Mouse (Mus musculus): ENCODE measurements around the gene Syne1. TPM values are rescaled to one million over a fixed set of nuclear protein-coding genes. Genes with fewer than 3 reads are reported as not detected.

Gene Syne1
- polyA plus RNA-seq, 1 experiment from 2014 or later, result 3.6 TPM

GRCm38 (mm10) chr10:5256686-5257085, 294.6 kb downstream of the Syne1 start:
- Histone ChIP-seq H3K9me3 (ENCODE audit: control insufficient read depth, low read length) (no peaks in the 10 kb centered on the region), H3K9ac (ENCODE audit: low read length) (no peak overlapping the region), H3K4me3 (ENCODE audit: low read depth, low read length) (no peak overlapping the region), H3K27ac (replicated peaks) (no peak overlapping the region), H3K4me2 (replicated peaks; ENCODE audit: low read depth) (no peak overlapping the region), H3K4me1 (replicated peaks; ENCODE audit: control insufficient read depth, insufficient read depth) (no peaks in the 10 kb centered on the region), H3K27me3 (ENCODE audit: control insufficient read depth, insufficient read depth, low read length) (no peaks in the 10 kb centered on the region), H3K36me3 (ENCODE audit: control insufficient read depth, insufficient read depth, low read length) (peaks cover 12% of the 10 kb centered on the region; the same call in 1 of the 2 replicates)
- TF ChIP-seq EP300 (optimal IDR thresholded peaks at IDR 0.05) (no peak), CTCF (IDR thresholded peaks at IDR 0.05; ENCODE audit: low read depth) (no peak)
- no peak for DNase-seq (ENCODE audit: low spot score)
- no peak for ATAC-seq (ENCODE audit: low FRiP score, low TSS enrichment)

GRCm38 (mm10) chr10:5253752-5254151, 297.5 kb downstream of the Syne1 start:
- H3K27me3 ChIP-seq (ENCODE audit: control insufficient read depth, insufficient read depth, low read length), result no peaks in the 10 kb centered on the region
- no peak overlapping the region for H3K9ac ChIP-seq (ENCODE audit: low read length)
- no peak overlapping the region for H3K4me2 ChIP-seq (replicated peaks; ENCODE audit: low read depth)
- H3K36me3 ChIP-seq (ENCODE audit: control insufficient read depth, insufficient read depth, low read length), result peaks cover 7% of the 10 kb centered on the region; the same call in 1 of the 2 replicates
- H3K9me3 ChIP-seq (ENCODE audit: control insufficient read depth, low read length), result no peaks in the 10 kb centered on the region
- H3K4me1 ChIP-seq (replicated peaks; ENCODE audit: control insufficient read depth, insufficient read depth), result no peaks in the 10 kb centered on the region
- H3K4me3 ChIP-seq (ENCODE audit: low read depth, low read length), result no peak overlapping the region
- DNase-seq (ENCODE audit: low spot score) (no peak), ATAC-seq (ENCODE audit: low FRiP score, low TSS enrichment) (no peak)
- H3K27ac ChIP-seq (replicated peaks), result 0 out of 2 replicates have a peak overlapping the region, but pooled peaks have one; percentile 9
- TF ChIP-seq CTCF (IDR thresholded peaks at IDR 0.05; ENCODE audit: low read depth), result no peak
- no peak for TF ChIP-seq EP300 (optimal IDR thresholded peaks at IDR 0.05)

- Histone ChIP-seq H3K27ac (replicated peaks) (0 out of 2 replicates have a peak overlapping the region, but pooled peaks have one; percentile 58), H3K4me2 (replicated peaks; ENCODE audit: low read depth) (no peak overlapping the region), H3K4me3 (ENCODE audit: low read depth, low read length) (no peak overlapping the region), H3K4me1 (replicated peaks; ENCODE audit: control insufficient read depth, insufficient read depth) (no peaks in the 10 kb centered on the region), H3K9ac (ENCODE audit: low read length) (no peak overlapping the region), H3K27me3 (ENCODE audit: control insufficient read depth, insufficient read depth, low read length) (no peaks in the 10 kb centered on the region), H3K9me3 (ENCODE audit: control insufficient read depth, low read length) (no peaks in the 10 kb centered on the region), H3K36me3 (ENCODE audit: control insufficient read depth, insufficient read depth, low read length) (peaks cover 10% of the 10 kb centered on the region)
- DNase-seq (ENCODE audit: low spot score) (peak; percentile 18), ATAC-seq (ENCODE audit: low FRiP score, low TSS enrichment) (0 out of 2 replicates have a peak, but pooled peaks have one; percentile 26)
- 42% methylated on average over 10 of the region's 10 CpGs for WGBS
- no peak for TF ChIP-seq CTCF (IDR thresholded peaks at IDR 0.05; ENCODE audit: low read depth)
- TF ChIP-seq EP300 (optimal IDR thresholded peaks at IDR 0.05), result no peak
Measured at GRCm38 (mm10) chr10:5250702-5251101, 300.6 kb downstream of the Syne1 start.

GRCm38 (mm10) chr10:5239680-5240079, 311.6 kb downstream of the Syne1 start:
- 78% methylated on average over 4 of the region's 4 CpGs for WGBS
- no peak for TF ChIP-seq EP300 (optimal IDR thresholded peaks at IDR 0.05)
- TF ChIP-seq CTCF (IDR thresholded peaks at IDR 0.05; ENCODE audit: low read depth), result no peak

GRCm38 (mm10) chr10:5236926-5237325, 314.4 kb downstream of the Syne1 start:
- no peak for DNase-seq (ENCODE audit: low spot score)
- WGBS, result 58% methylated on average over 4 of the region's 4 CpGs
- no peak for ATAC-seq (ENCODE audit: low FRiP score, low TSS enrichment)
- Histone ChIP-seq H3K4me1 (replicated peaks; ENCODE audit: control insufficient read depth, insufficient read depth) (no peaks in the 10 kb centered on the region), H3K27me3 (ENCODE audit: control insufficient read depth, insufficient read depth, low read length) (no peaks in the 10 kb centered on the region), H3K9me3 (ENCODE audit: control insufficient read depth, low read length) (no peaks in the 10 kb centered on the region), H3K27ac (replicated peaks) (no peak overlapping the region), H3K9ac (ENCODE audit: low read length) (no peak overlapping the region), H3K4me2 (replicated peaks; ENCODE audit: low read depth) (no peak overlapping the region), H3K4me3 (ENCODE audit: low read depth, low read length) (no peak overlapping the region), H3K36me3 (ENCODE audit: control insufficient read depth, insufficient read depth, low read length) (peaks cover 3% of the 10 kb centered on the region)
- TF ChIP-seq CTCF (IDR thresholded peaks at IDR 0.05; ENCODE audit: low read depth) (no peak), EP300 (optimal IDR thresholded peaks at IDR 0.05) (no peak)

More at GRCm38 (mm10) chr10:5239680-5240079, 311.6 kb downstream of the Syne1 start:
- DNase-seq (ENCODE audit: low spot score) (no peak), ATAC-seq (ENCODE audit: low FRiP score, low TSS enrichment) (no peak)
- H3K4me3 ChIP-seq (ENCODE audit: low read depth, low read length), result no peak overlapping the region
- H3K4me1 ChIP-seq (replicated peaks; ENCODE audit: control insufficient read depth, insufficient read depth), result no peaks in the 10 kb centered on the region
- no peaks in the 10 kb centered on the region for H3K27me3 ChIP-seq (ENCODE audit: control insufficient read depth, insufficient read depth, low read length)
- no peak overlapping the region for H3K27ac ChIP-seq (replicated peaks)
- H3K9ac ChIP-seq (ENCODE audit: low read length), result no peak overlapping the region
- H3K4me2 ChIP-seq (replicated peaks; ENCODE audit: low read depth), result no peak overlapping the region
- no peaks in the 10 kb centered on the region for H3K9me3 ChIP-seq (ENCODE audit: control insufficient read depth, low read length)
- H3K36me3 ChIP-seq (ENCODE audit: control insufficient read depth, insufficient read depth, low read length), result peaks cover 5% of the 10 kb centered on the region

- Histone ChIP-seq H3K4me1 (replicated peaks; ENCODE audit: control insufficient read depth, insufficient read depth) (no peaks in the 10 kb centered on the region), H3K27me3 (ENCODE audit: control insufficient read depth, insufficient read depth, low read length) (no peaks in the 10 kb centered on the region), H3K4me2 (replicated peaks; ENCODE audit: low read depth) (no peak overlapping the region), H3K9me3 (ENCODE audit: control insufficient read depth, low read length) (no peaks in the 10 kb centered on the region), H3K9ac (ENCODE audit: low read length) (no peak overlapping the region), H3K27ac (replicated peaks) (no peak overlapping the region), H3K36me3 (ENCODE audit: control insufficient read depth, insufficient read depth, low read length) (peaks cover 5% of the 10 kb centered on the region), H3K4me3 (ENCODE audit: low read depth, low read length) (no peak overlapping the region)
- DNase-seq (ENCODE audit: low spot score) (no peak), ATAC-seq (ENCODE audit: low FRiP score, low TSS enrichment) (no peak)
- WGBS, result 84% methylated on average over 3 of the region's 3 CpGs
- TF ChIP-seq EP300 (optimal IDR thresholded peaks at IDR 0.05) (no peak), CTCF (IDR thresholded peaks at IDR 0.05; ENCODE audit: low read depth) (no peak)
Measured at GRCm38 (mm10) chr10:5236171-5236570, 315.1 kb downstream of the Syne1 start.
